Mouse (Mus musculus): Measurements from ENCODE around the gene Nipbl. TPM values are rescaled to one million over a fixed set of nuclear protein-coding genes. Genes with fewer than 3 reads are reported as not detected.
A peak's percentile ranks its signal among the peaks of the same experiment; 100 is the strongest.
"Not testable (repeated sequence)": the region's sequence is repeated elsewhere in the genome, so short reads cannot be mapped to it uniquely, and the experiment has no call there.

Nipbl gene
- polyA plus RNA-seq, 1 experiment from 2014 or later = 18.4 TPM

- no peaks in the 10 kb centered on the region for H3K4me1 ChIP-seq (replicated peaks; ENCODE audit: control insufficient read depth, insufficient read depth, low read length)
- no peak overlapping the region for H3K4me3 ChIP-seq (replicated peaks; ENCODE audit: low read length)
- no peak overlapping the region for H3K9ac ChIP-seq
- WGBS = 79% methylated on average over 7 of the region's 7 CpGs
- H3K9me3 ChIP-seq (ENCODE audit: control insufficient read depth, low read length) = no peaks in the 10 kb centered on the region
- DNase-seq (ENCODE audit: low spot score) (no peak), ATAC-seq (ENCODE audit: low FRiP score) (no peak)
- no peak overlapping the region for H3K4me2 ChIP-seq (replicated peaks)
- H3K27me3 ChIP-seq (ENCODE audit: control insufficient read depth, insufficient read depth, low read length) = no peaks in the 10 kb centered on the region
- H3K27ac ChIP-seq = no peak overlapping the region
- no peaks in the 10 kb centered on the region for H3K36me3 ChIP-seq (replicated peaks; ENCODE audit: control insufficient read depth, insufficient read depth)
Observed at GRCm38 (mm10) chr15:8281701-8282100, 162.6 kb downstream of the Nipbl start.

DNA sequence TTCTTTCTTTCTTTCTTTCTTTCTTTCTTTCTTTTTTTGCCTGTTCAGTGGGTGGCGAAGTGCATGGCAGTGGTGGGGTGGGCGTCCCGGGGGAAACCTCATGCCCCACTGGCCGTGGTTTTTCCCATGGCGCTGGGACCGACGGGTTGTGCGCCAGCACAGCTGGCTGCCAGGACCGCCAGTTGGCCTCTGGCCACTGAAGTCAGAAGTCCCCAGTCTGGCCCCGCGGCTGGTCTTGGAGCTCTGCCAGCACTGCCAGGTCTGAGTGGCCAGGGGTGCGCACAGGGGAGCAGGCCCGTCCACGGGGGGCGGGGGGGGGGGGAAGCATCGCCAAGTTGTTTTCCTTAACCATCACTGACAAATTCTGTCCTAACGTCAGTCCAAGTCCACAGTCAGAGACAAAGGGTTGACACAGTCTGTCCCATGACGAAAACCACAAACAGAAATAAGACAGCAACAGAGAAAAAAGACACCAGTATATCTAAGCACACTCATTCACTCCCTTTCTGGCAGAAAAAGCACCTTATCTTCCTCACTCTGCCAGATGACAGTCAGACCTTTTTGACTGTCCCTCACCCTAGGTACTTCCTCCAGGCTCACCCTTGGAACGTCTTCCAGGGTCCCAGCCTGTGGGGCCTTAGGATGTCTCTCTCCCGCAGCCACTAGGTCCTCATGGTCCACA is 164.2 kb downstream of the Nipbl start:
- no peaks in the 10 kb centered on the region for H3K4me1 ChIP-seq (replicated peaks; ENCODE audit: control insufficient read depth, insufficient read depth, low read length)
- H3K36me3 ChIP-seq (replicated peaks; ENCODE audit: control insufficient read depth, insufficient read depth) = no peaks in the 10 kb centered on the region
- DNase-seq (ENCODE audit: low spot score) (no peak), ATAC-seq (ENCODE audit: low FRiP score) (peak; percentile 59; the same call in 1 of the 2 replicates)
- H3K4me2 ChIP-seq (replicated peaks) = peak overlapping the region; percentile 52
- no peaks in the 10 kb centered on the region for H3K9me3 ChIP-seq (ENCODE audit: control insufficient read depth, low read length)
- H3K9ac ChIP-seq = no peak overlapping the region
- H3K27me3 ChIP-seq (ENCODE audit: control insufficient read depth, insufficient read depth, low read length) = no peaks in the 10 kb centered on the region
- peak overlapping the region; percentile 23; the same call in 1 of the 2 replicates for H3K4me3 ChIP-seq (replicated peaks; ENCODE audit: low read length)
- WGBS = 69% methylated on average over 18 of the region's 20 CpGs
- no peak overlapping the region for H3K27ac ChIP-seq

DNA sequence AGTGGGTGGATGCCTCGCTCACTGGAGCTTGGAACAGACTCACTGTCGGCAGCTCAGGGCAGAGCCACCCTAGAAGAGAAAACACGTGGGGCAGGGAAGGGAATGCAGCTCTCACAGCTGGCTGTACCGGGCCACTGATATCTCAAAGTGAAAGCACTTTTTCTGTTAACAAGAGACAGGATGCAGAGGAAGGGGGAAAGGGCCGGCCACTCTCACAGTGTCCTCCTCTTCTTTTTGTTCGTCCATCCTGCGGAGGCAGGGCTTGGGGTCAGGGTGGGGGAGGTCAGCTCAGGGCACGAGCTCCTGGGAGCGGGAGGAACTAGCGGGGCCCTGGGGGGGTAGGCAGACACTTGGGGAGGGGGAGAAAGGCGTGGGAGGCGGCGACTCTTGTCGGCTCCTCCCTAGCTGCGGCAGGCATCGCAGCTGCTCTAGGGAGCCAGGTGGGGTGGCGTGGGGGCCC is 164.9 kb downstream of the Nipbl start:
- no peaks in the 10 kb centered on the region for H3K9me3 ChIP-seq (ENCODE audit: control insufficient read depth, low read length)
- H3K27ac ChIP-seq = no peak overlapping the region
- peak overlapping the region; percentile 52 for H3K4me2 ChIP-seq (replicated peaks)
- no peak for DNase-seq (ENCODE audit: low spot score)
- ATAC-seq (ENCODE audit: low FRiP score) = no peak
- 33% methylated on average over 17 of the region's 17 CpGs for WGBS
- peak overlapping the region; percentile 23 for H3K4me3 ChIP-seq (replicated peaks; ENCODE audit: low read length)
- H3K36me3 ChIP-seq (replicated peaks; ENCODE audit: control insufficient read depth, insufficient read depth) = no peaks in the 10 kb centered on the region
- no peaks in the 10 kb centered on the region for H3K27me3 ChIP-seq (ENCODE audit: control insufficient read depth, insufficient read depth, low read length)
- no peaks in the 10 kb centered on the region for H3K4me1 ChIP-seq (replicated peaks; ENCODE audit: control insufficient read depth, insufficient read depth, low read length)
- H3K9ac ChIP-seq = no peak overlapping the region

DNA sequence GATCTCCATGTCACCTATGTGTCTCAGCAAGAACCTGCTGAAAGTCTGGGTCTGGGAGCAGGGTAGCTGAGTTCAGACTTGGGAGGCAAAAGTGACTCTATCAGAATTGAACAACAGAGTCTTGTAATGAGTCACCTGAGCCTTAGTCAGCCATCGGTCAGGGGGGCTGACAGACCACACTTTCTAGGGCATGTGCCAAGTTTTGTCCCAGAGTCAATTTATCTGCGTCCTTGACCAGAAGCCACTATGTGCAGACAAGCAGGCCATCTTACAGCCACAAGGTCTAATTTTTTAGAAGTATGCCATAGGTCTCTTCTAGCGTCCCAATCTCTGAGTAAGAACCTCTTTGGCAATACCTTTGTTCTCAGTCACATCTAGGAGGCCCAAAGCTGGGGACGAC is 166.3 kb downstream of the Nipbl start:
- DNase-seq (ENCODE audit: low spot score); H3K9ac ChIP-seq; H3K27me3 ChIP-seq (ENCODE audit: control insufficient read depth, insufficient read depth, low read length); H3K4me1 ChIP-seq (replicated peaks; ENCODE audit: control insufficient read depth, insufficient read depth, low read length); ATAC-seq (ENCODE audit: low FRiP score); H3K9me3 ChIP-seq (ENCODE audit: control insufficient read depth, low read length); H3K4me2 ChIP-seq (replicated peaks); H3K4me3 ChIP-seq (replicated peaks; ENCODE audit: low read length); H3K27ac ChIP-seq: not testable (repeated sequence)
- WGBS = 94% methylated on average over 4 of the region's 4 CpGs
- H3K36me3 ChIP-seq (replicated peaks; ENCODE audit: control insufficient read depth, insufficient read depth) = peaks cover 12% of the 10 kb centered on the region; the same call in 1 of the 2 replicates

DNA sequence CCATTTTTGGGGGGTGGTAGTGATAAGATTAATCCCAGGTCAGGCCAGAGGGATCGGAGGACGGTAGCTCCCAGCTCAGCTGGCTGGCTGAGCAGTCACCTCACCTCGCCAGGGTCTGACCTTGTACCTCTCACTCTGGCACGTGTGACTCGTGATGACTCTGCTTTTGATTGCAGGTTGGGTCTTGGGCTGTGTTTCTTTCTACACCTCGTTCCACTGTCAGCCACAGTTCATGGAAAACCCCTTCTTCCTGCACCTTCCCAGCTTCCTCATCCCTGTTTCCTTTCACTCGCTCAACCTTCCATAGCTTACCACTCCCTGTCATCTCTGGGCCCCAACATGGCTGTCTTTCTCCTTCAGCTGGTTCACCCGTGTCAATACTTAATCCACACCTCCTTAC is 172.3 kb downstream of the Nipbl start:
- no peak for ATAC-seq (ENCODE audit: low FRiP score)
- no peak overlapping the region for H3K4me3 ChIP-seq (replicated peaks; ENCODE audit: low read length)
- H3K27ac ChIP-seq = no peak overlapping the region
- H3K9ac ChIP-seq = no peak overlapping the region
- DNase-seq (ENCODE audit: low spot score) = no peak
- H3K36me3 ChIP-seq (replicated peaks; ENCODE audit: control insufficient read depth, insufficient read depth) = peaks cover 71% of the 10 kb centered on the region
- no peaks in the 10 kb centered on the region for H3K4me1 ChIP-seq (replicated peaks; ENCODE audit: control insufficient read depth, insufficient read depth, low read length)
- H3K9me3 ChIP-seq (ENCODE audit: control insufficient read depth, low read length) = no peaks in the 10 kb centered on the region
- no peaks in the 10 kb centered on the region for H3K27me3 ChIP-seq (ENCODE audit: control insufficient read depth, insufficient read depth, low read length)
- WGBS = 93% methylated on average over 8 of the region's 8 CpGs
- H3K4me2 ChIP-seq (replicated peaks) = no peak overlapping the region

GRCm38 (mm10) chr15:8268231-8268630 is 176.0 kb downstream of the Nipbl start:
- WGBS = 94% methylated on average over 8 of the region's 8 CpGs
- no peaks in the 10 kb centered on the region for H3K4me1 ChIP-seq (replicated peaks; ENCODE audit: control insufficient read depth, insufficient read depth, low read length)
- peaks cover 98% of the 10 kb centered on the region for H3K36me3 ChIP-seq (replicated peaks; ENCODE audit: control insufficient read depth, insufficient read depth)
- H3K4me3 ChIP-seq (replicated peaks; ENCODE audit: low read length) = no peak overlapping the region
- DNase-seq (ENCODE audit: low spot score) = no peak
- no peak overlapping the region for H3K27ac ChIP-seq
- no peak overlapping the region for H3K9ac ChIP-seq
- H3K9me3 ChIP-seq (ENCODE audit: control insufficient read depth, low read length) = no peaks in the 10 kb centered on the region
- H3K27me3 ChIP-seq (ENCODE audit: control insufficient read depth, insufficient read depth, low read length) = no peaks in the 10 kb centered on the region
- ATAC-seq (ENCODE audit: low FRiP score) = no peak
- H3K4me2 ChIP-seq (replicated peaks) = no peak overlapping the region

- no peaks in the 10 kb centered on the region for H3K4me1 ChIP-seq (replicated peaks; ENCODE audit: control insufficient read depth, insufficient read depth, low read length)
- 93% methylated on average over 3 of the region's 3 CpGs for WGBS
- H3K27ac ChIP-seq = no peak overlapping the region
- ATAC-seq (ENCODE audit: low FRiP score) (no peak), DNase-seq (ENCODE audit: low spot score) (no peak)
- H3K9me3 ChIP-seq (ENCODE audit: control insufficient read depth, low read length) = no peaks in the 10 kb centered on the region
- no peak overlapping the region for H3K4me2 ChIP-seq (replicated peaks)
- no peak overlapping the region for H3K4me3 ChIP-seq (replicated peaks; ENCODE audit: low read length)
- H3K27me3 ChIP-seq (ENCODE audit: control insufficient read depth, insufficient read depth, low read length) = no peaks in the 10 kb centered on the region
- H3K9ac ChIP-seq = no peak overlapping the region
- peaks cover 97% of the 10 kb centered on the region for H3K36me3 ChIP-seq (replicated peaks; ENCODE audit: control insufficient read depth, insufficient read depth)
Observed at GRCm38 (mm10) chr15:8267211-8267610, 177.1 kb downstream of the Nipbl start.

GRCm38 (mm10) chr15:8265946-8266345 is 178.3 kb downstream of the Nipbl start:
- ATAC-seq (ENCODE audit: low FRiP score) (no peak), DNase-seq (ENCODE audit: low spot score) (no peak)
- 84% methylated on average over 3 of the region's 3 CpGs for WGBS
- Histone ChIP-seq H3K9me3 (ENCODE audit: control insufficient read depth, low read length) (no peaks in the 10 kb centered on the region), H3K27ac (no peak overlapping the region), H3K27me3 (ENCODE audit: control insufficient read depth, insufficient read depth, low read length) (no peaks in the 10 kb centered on the region), H3K4me2 (replicated peaks) (no peak overlapping the region), H3K4me1 (replicated peaks; ENCODE audit: control insufficient read depth, insufficient read depth, low read length) (no peaks in the 10 kb centered on the region), H3K36me3 (replicated peaks; ENCODE audit: control insufficient read depth, insufficient read depth) (peaks cover 97% of the 10 kb centered on the region), H3K4me3 (replicated peaks; ENCODE audit: low read length) (no peak overlapping the region), H3K9ac (no peak overlapping the region)
